Mouse (Mus musculus) kidney, embryonic 16.5 days (tissue): ENCODE data around the gene Chrna4. TPM values are rescaled to one million over a fixed set of nuclear protein-coding genes. Genes with fewer than 3 reads are reported as not detected.
A peak's percentile ranks its signal among the peaks of the same experiment; 100 is the strongest.

ENCODE experiments used
- ATAC-seq: fragments of 200-750 bp; cut with Nextera tagmentation; 2 replicates; pipeline ENCODE4 v1.8.0; 2017; ENCODE audit warnings: moderate TSS enrichment; ENCODE audit not compliant: low FRiP score, low TSS enrichment
- H3K27ac ChIP-seq: fragments of 300-500 bp; sonication (generic); 2 replicates; pipeline ENCODE4 v1.5.1; 2014; ENCODE audit warnings: low read length
- H3K27me3 ChIP-seq: fragments of 300-500 bp; sonication (generic); 2 replicates; pipeline ENCODE4 v1.6.1; 2014; ENCODE audit warnings: low read length, control low read depth, mixed read lengths; ENCODE audit not compliant: insufficient read depth
- H3K36me3 ChIP-seq: fragments of 300-500 bp; sonication (generic); 2 replicates; pipeline ENCODE4 v1.6.1; 2014; ENCODE audit warnings: low read length, control low read depth, mixed read lengths; ENCODE audit not compliant: insufficient read depth
- H3K4me1 ChIP-seq: fragments of 300-500 bp; sonication (generic); 2 replicates; pipeline ENCODE4 v1.6.1; 2014; ENCODE audit warnings: low read length, control low read depth, mixed read lengths; ENCODE audit not compliant: insufficient read depth
- H3K4me2 ChIP-seq: fragments of 300-500 bp; sonication (generic); replicated peaks from 2 replicates; pipeline ENCODE4 v1.6.1; 2014; ENCODE audit warnings: low read depth, low read length
- H3K4me3 ChIP-seq: fragments of 300-500 bp; sonication (generic); 2 replicates; pipeline ENCODE4 v1.5.1; 2014; ENCODE audit warnings: mild to moderate bottlenecking, low read length
- H3K9ac ChIP-seq: fragments of 300-500 bp; sonication (generic); replicated peaks from 2 replicates; pipeline ENCODE4 v1.6.1; 2014; ENCODE audit warnings: low read length
- H3K9me3 ChIP-seq: fragments of 300-500 bp; sonication (generic); 2 replicates; pipeline ENCODE4 v1.6.1; 2016; ENCODE audit warnings: low read length, control low read depth
- WGBS: fragments of 180-500 bp; shearing (Covaris S2); extraction: QIAGEN DNeasy Blood & Tissue Kit; methylation state at CpG from one replicate; pipeline ENCODE4 v1.1.7; 2014; 5-methylcytosine and 5-hydroxymethylcytosine counted together
- polyA plus RNA-seq: library from polyadenylated mRNA; unstranded; fragments of >200 nt; fragmentation: Nextera tagmentation; extraction: Ambion mirVana; gene quantifications from 2 replicates; pipeline ENCODE4 v1.2.1, GENCODE M21; 2015

The Chrna4 gene
- polyA plus RNA-seq, 1 experiment from 2014 or later = 4.3 TPM

- no peak overlapping the region for H3K27ac ChIP-seq
- H3K9ac ChIP-seq = no peak overlapping the region
- H3K4me3 ChIP-seq = no peak overlapping the region
- peaks cover 7% of the 10 kb centered on the region; the same call in 1 of the 2 replicates for H3K4me1 ChIP-seq
- no peaks in the 10 kb centered on the region for H3K27me3 ChIP-seq
- WGBS = 32% methylated on average over 4 of the region's 4 CpGs
- H3K36me3 ChIP-seq = no peaks in the 10 kb centered on the region
- H3K4me2 ChIP-seq = no peak overlapping the region
- ATAC-seq = 0 out of 2 replicates have a peak, but pooled peaks have one; percentile 25
- no peaks in the 10 kb centered on the region for H3K9me3 ChIP-seq
Observed at GRCm38 (mm10) chr2:181007054-181007453, 36.3 kb downstream of the Chrna4 start.

GRCm38 (mm10) chr2:180996905-180997304, 46.4 kb downstream of the Chrna4 start:
- no peak overlapping the region for H3K9ac ChIP-seq
- H3K4me2 ChIP-seq = no peak overlapping the region
- H3K27ac ChIP-seq = no peak overlapping the region
- H3K36me3 ChIP-seq = no peaks in the 10 kb centered on the region
- H3K27me3 ChIP-seq = no peaks in the 10 kb centered on the region
- ATAC-seq = 0 out of 2 replicates have a peak, but pooled peaks have one; percentile 8
- WGBS = 55% methylated on average over 3 of the region's 3 CpGs
- H3K9me3 ChIP-seq = no peaks in the 10 kb centered on the region
- no peak overlapping the region for H3K4me3 ChIP-seq
- H3K4me1 ChIP-seq = no peaks in the 10 kb centered on the region

- Histone ChIP-seq H3K4me1 (no peaks in the 10 kb centered on the region), H3K36me3 (no peaks in the 10 kb centered on the region), H3K9ac (no peak overlapping the region), H3K9me3 (no peaks in the 10 kb centered on the region), H3K27ac (no peak overlapping the region), H3K27me3 (no peaks in the 10 kb centered on the region), H3K4me2 (no peak overlapping the region), H3K4me3 (no peak overlapping the region)
- ATAC-seq = peak; percentile 46
- 12% methylated on average over 5 of the region's 5 CpGs for WGBS
Observed at GRCm38 (mm10) chr2:180996436-180996835, 46.9 kb downstream of the Chrna4 start.

- no peaks in the 10 kb centered on the region for H3K27me3 ChIP-seq
- no peak overlapping the region for H3K4me3 ChIP-seq
- no peak overlapping the region for H3K4me2 ChIP-seq
- no peaks in the 10 kb centered on the region for H3K4me1 ChIP-seq
- no peak overlapping the region for H3K9ac ChIP-seq
- H3K36me3 ChIP-seq = no peaks in the 10 kb centered on the region
- 81% methylated on average over 4 of the region's 4 CpGs for WGBS
- H3K27ac ChIP-seq = no peak overlapping the region
- no peak for ATAC-seq
- H3K9me3 ChIP-seq = no peaks in the 10 kb centered on the region
Observed at GRCm38 (mm10) chr2:180995457-180995856, 47.9 kb downstream of the Chrna4 start.

GRCm38 (mm10) chr2:180994360-180994759, 49.0 kb downstream of the Chrna4 start:
- H3K4me2 ChIP-seq = no peak overlapping the region
- H3K4me3 ChIP-seq = no peak overlapping the region
- no peak overlapping the region for H3K9ac ChIP-seq
- no peaks in the 10 kb centered on the region for H3K4me1 ChIP-seq
- H3K27ac ChIP-seq = no peak overlapping the region
- H3K36me3 ChIP-seq = no peaks in the 10 kb centered on the region
- H3K9me3 ChIP-seq = no peaks in the 10 kb centered on the region
- no peak for ATAC-seq
- no peaks in the 10 kb centered on the region for H3K27me3 ChIP-seq
- WGBS = 73% methylated on average over 2 of the region's 2 CpGs

- 74% methylated on average over 4 of the region's 4 CpGs for WGBS
- Histone ChIP-seq H3K9me3 (no peaks in the 10 kb centered on the region), H3K9ac (no peak overlapping the region), H3K36me3 (no peaks in the 10 kb centered on the region), H3K4me1 (no peaks in the 10 kb centered on the region), H3K27me3 (no peaks in the 10 kb centered on the region), H3K4me2 (no peak overlapping the region), H3K4me3 (no peak overlapping the region), H3K27ac (no peak overlapping the region)
- ATAC-seq = no peak
Observed at GRCm38 (mm10) chr2:180990347-180990746, 53.0 kb downstream of the Chrna4 start.

GRCm38 (mm10) chr2:180988948-180989347, 54.4 kb downstream of the Chrna4 start:
- no peak for ATAC-seq
- Histone ChIP-seq H3K4me1 (no peaks in the 10 kb centered on the region), H3K4me2 (no peak overlapping the region), H3K27me3 (no peaks in the 10 kb centered on the region), H3K9me3 (no peaks in the 10 kb centered on the region), H3K9ac (no peak overlapping the region), H3K27ac (no peak overlapping the region), H3K4me3 (no peak overlapping the region), H3K36me3 (no peaks in the 10 kb centered on the region)
- WGBS = 75% methylated on average over 1 of the region's 1 CpGs

GRCm38 (mm10) chr2:180988347-180988913, 54.9 kb downstream of the Chrna4 start:
- no peak overlapping the region for H3K27ac ChIP-seq
- H3K36me3 ChIP-seq = no peaks in the 10 kb centered on the region
- no peak for ATAC-seq
- no peak overlapping the region for H3K4me2 ChIP-seq
- H3K27me3 ChIP-seq = no peaks in the 10 kb centered on the region
- H3K9ac ChIP-seq = no peak overlapping the region
- H3K4me3 ChIP-seq = no peak overlapping the region
- no peaks in the 10 kb centered on the region for H3K4me1 ChIP-seq
- 72% methylated on average over 3 of the region's 3 CpGs for WGBS
- no peaks in the 10 kb centered on the region for H3K9me3 ChIP-seq

- Histone ChIP-seq H3K36me3 (peaks cover 3% of the 10 kb centered on the region; the same call in 1 of the 2 replicates), H3K4me3 (no peak overlapping the region), H3K4me2 (no peak overlapping the region), H3K9me3 (no peaks in the 10 kb centered on the region), H3K27ac (no peak overlapping the region), H3K4me1 (no peaks in the 10 kb centered on the region), H3K27me3 (no peaks in the 10 kb centered on the region), H3K9ac (no peak overlapping the region)
- no peak for ATAC-seq
- WGBS = 74% methylated on average over 5 of the region's 5 CpGs
Observed at GRCm38 (mm10) chr2:180987432-180988030, 55.8 kb downstream of the Chrna4 start.

GRCm38 (mm10) chr2:180987001-180987400, 56.3 kb downstream of the Chrna4 start:
- 92% methylated on average over 1 of the region's 1 CpGs for WGBS
- Histone ChIP-seq H3K4me1 (no peaks in the 10 kb centered on the region), H3K4me3 (no peak overlapping the region), H3K9ac (no peak overlapping the region), H3K4me2 (no peak overlapping the region), H3K9me3 (no peaks in the 10 kb centered on the region), H3K36me3 (peaks cover 8% of the 10 kb centered on the region), H3K27ac (no peak overlapping the region), H3K27me3 (no peaks in the 10 kb centered on the region)
- no peak for ATAC-seq
